Mouse (Mus musculus): ENCODE data around the gene Tmem144. TPM values are rescaled to one million over a fixed set of nuclear protein-coding genes. Genes with fewer than 3 reads are reported as not detected.

Gene Tmem144
- polyA plus RNA-seq, 1 experiment from 2014 or later, result 4.0 TPM

- 84% methylated on average over 3 of the region's 3 CpGs for WGBS
- no peak overlapping the region for H3K9ac ChIP-seq
- H3K36me3 ChIP-seq (ENCODE audit: poor library complexity, severe bottlenecking), result no peaks in the 10 kb centered on the region
- no peaks in the 10 kb centered on the region for H3K4me1 ChIP-seq
- H3K27ac ChIP-seq, result no peak overlapping the region
- no peak overlapping the region for H3K4me2 ChIP-seq
- no peaks in the 10 kb centered on the region for H3K9me3 ChIP-seq (replicated peaks)
- no peak overlapping the region for H3K4me3 ChIP-seq
- no peaks in the 10 kb centered on the region for H3K27me3 ChIP-seq
- no peak for ATAC-seq
These were observed 465 bp downstream of the Tmem144 start for GRCm38 (mm10) chr3:79852108-79852507.

GRCm38 (mm10) chr3:79850656-79851055, 1.9 kb downstream of the Tmem144 start:
- Histone ChIP-seq H3K9ac (no peak overlapping the region), H3K4me3 (no peak overlapping the region), H3K27me3 (no peaks in the 10 kb centered on the region), H3K9me3 (replicated peaks) (no peaks in the 10 kb centered on the region), H3K36me3 (ENCODE audit: poor library complexity, severe bottlenecking) (no peaks in the 10 kb centered on the region), H3K4me1 (no peaks in the 10 kb centered on the region), H3K4me2 (no peak overlapping the region), H3K27ac (no peak overlapping the region)
- no peak for ATAC-seq
- WGBS, result 43% methylated on average over 6 of the region's 6 CpGs

GRCm38 (mm10) chr3:79849621-79850020, 3.0 kb downstream of the Tmem144 start:
- H3K27me3 ChIP-seq, result no peaks in the 10 kb centered on the region
- no peak overlapping the region for H3K9ac ChIP-seq
- H3K4me1 ChIP-seq, result no peaks in the 10 kb centered on the region
- H3K9me3 ChIP-seq (replicated peaks), result no peaks in the 10 kb centered on the region
- H3K4me3 ChIP-seq, result no peak overlapping the region
- no peak overlapping the region for H3K27ac ChIP-seq
- ATAC-seq, result no peak
- no peak overlapping the region for H3K4me2 ChIP-seq
- H3K36me3 ChIP-seq (ENCODE audit: poor library complexity, severe bottlenecking), result no peaks in the 10 kb centered on the region
- WGBS, result 88% methylated on average over 2 of the region's 2 CpGs

- no peaks in the 10 kb centered on the region for H3K9me3 ChIP-seq (replicated peaks)
- H3K9ac ChIP-seq, result no peak overlapping the region
- H3K27ac ChIP-seq, result no peak overlapping the region
- no peaks in the 10 kb centered on the region for H3K36me3 ChIP-seq (ENCODE audit: poor library complexity, severe bottlenecking)
- 32% methylated on average over 4 of the region's 4 CpGs for WGBS
- ATAC-seq, result no peak
- no peak overlapping the region for H3K4me3 ChIP-seq
- H3K4me1 ChIP-seq, result no peaks in the 10 kb centered on the region
- H3K4me2 ChIP-seq, result no peak overlapping the region
- no peaks in the 10 kb centered on the region for H3K27me3 ChIP-seq
These were observed 3.7 kb downstream of the Tmem144 start for GRCm38 (mm10) chr3:79848841-79849240.

GRCm38 (mm10) chr3:79846633-79847032, 5.9 kb downstream of the Tmem144 start:
- no peak overlapping the region for H3K4me3 ChIP-seq
- ATAC-seq, result no peak
- H3K27me3 ChIP-seq, result no peaks in the 10 kb centered on the region
- no peak overlapping the region for H3K27ac ChIP-seq
- 85% methylated on average over 5 of the region's 5 CpGs for WGBS
- no peak overlapping the region for H3K9ac ChIP-seq
- H3K36me3 ChIP-seq (ENCODE audit: poor library complexity, severe bottlenecking), result no peaks in the 10 kb centered on the region
- no peaks in the 10 kb centered on the region for H3K9me3 ChIP-seq (replicated peaks)
- H3K4me2 ChIP-seq, result no peak overlapping the region
- no peaks in the 10 kb centered on the region for H3K4me1 ChIP-seq

DNA sequence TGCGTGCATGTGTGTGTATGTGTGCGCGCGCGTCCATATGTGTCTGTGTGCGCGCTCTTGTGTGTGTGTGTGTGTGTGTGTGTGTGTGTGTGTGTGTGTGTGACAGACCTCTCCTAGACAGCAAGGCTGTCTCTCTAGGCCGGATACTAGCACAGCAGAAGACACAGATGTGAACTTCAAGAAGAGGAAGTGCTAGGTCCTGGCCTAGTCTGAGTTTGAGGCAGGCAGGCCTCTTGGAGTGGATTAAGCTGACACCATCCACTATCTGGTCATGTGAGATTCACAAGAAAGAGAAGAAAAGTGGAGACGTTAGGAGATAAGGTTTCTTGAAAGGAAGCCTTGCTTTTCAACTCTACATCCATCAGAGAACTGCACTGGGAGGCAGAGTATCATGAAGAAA, 8.6 kb downstream of the Tmem144 start:
- H3K4me1 ChIP-seq, result 0 out of 2 replicates have a peak, but pooled peaks cover 2% of the 10 kb centered on the region
- ATAC-seq, result no peak

DNA sequence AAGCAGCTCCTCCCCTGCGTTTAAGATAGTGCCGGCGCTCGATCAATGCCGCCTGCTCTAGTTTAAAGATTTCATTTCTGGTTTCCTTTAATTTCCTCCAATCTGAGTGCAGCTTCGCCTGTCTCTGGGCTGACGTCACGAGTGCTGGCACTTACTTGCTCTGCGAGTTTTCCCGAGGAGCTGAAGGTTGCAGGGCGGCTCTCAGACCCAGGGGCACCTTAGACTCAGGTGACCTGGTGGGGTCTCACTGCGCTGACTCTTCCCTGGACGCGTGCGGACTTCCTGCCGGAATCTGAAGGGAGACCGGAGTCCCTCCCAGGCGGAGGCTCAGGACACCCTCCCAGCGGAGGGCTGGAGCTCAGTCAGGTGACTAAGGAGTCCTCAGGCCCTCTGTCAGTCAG, 10.0 kb downstream of the Tmem144 start:
- 1% methylated on average over 19 of the region's 19 CpGs for WGBS
- Histone ChIP-seq H3K4me2 (peak overlapping the region; percentile 67), H3K4me1 (0 out of 2 replicates have a peak, but pooled peaks cover 2% of the 10 kb centered on the region), H3K9me3 (replicated peaks) (no peaks in the 10 kb centered on the region), H3K27ac (no peak overlapping the region), H3K4me3 (peak overlapping the region; percentile 48), H3K27me3 (no peaks in the 10 kb centered on the region), H3K36me3 (ENCODE audit: poor library complexity, severe bottlenecking) (no peaks in the 10 kb centered on the region), H3K9ac (peak overlapping the region; percentile 60)
- peak; percentile 89 for ATAC-seq

More for the DNA sequence above, 8.6 kb downstream of the Tmem144 start:
- no peaks in the 10 kb centered on the region for H3K27me3 ChIP-seq
- H3K9me3 ChIP-seq (replicated peaks), result no peaks in the 10 kb centered on the region
- H3K9ac ChIP-seq, result no peak overlapping the region
- H3K4me3 ChIP-seq, result no peak overlapping the region
- H3K4me2 ChIP-seq, result no peak overlapping the region
- 93% methylated on average over 9 of the region's 9 CpGs for WGBS
- H3K36me3 ChIP-seq (ENCODE audit: poor library complexity, severe bottlenecking), result no peaks in the 10 kb centered on the region
- no peak overlapping the region for H3K27ac ChIP-seq

- Histone ChIP-seq H3K4me1 (0 out of 2 replicates have a peak, but pooled peaks cover 2% of the 10 kb centered on the region), H3K36me3 (ENCODE audit: poor library complexity, severe bottlenecking) (no peaks in the 10 kb centered on the region), H3K9ac (peak overlapping the region; percentile 60), H3K9me3 (replicated peaks) (no peaks in the 10 kb centered on the region), H3K4me3 (peak overlapping the region; percentile 48), H3K4me2 (peak overlapping the region; percentile 67), H3K27ac (no peak overlapping the region), H3K27me3 (no peaks in the 10 kb centered on the region)
- ATAC-seq, result peak; percentile 56; the same call in 1 of the 2 replicates
- WGBS, result 7% methylated on average over 12 of the region's 12 CpGs
These were observed 10.4 kb downstream of the Tmem144 start for GRCm38 (mm10) chr3:79842165-79842564.

GRCm38 (mm10) chr3:79841475-79841874, 11.1 kb downstream of the Tmem144 start:
- Histone ChIP-seq H3K36me3 (ENCODE audit: poor library complexity, severe bottlenecking) (no peaks in the 10 kb centered on the region), H3K4me2 (peak overlapping the region; percentile 67), H3K27me3 (no peaks in the 10 kb centered on the region), H3K4me1 (0 out of 2 replicates have a peak, but pooled peaks cover 2% of the 10 kb centered on the region), H3K9me3 (replicated peaks) (no peaks in the 10 kb centered on the region), H3K27ac (no peak overlapping the region), H3K4me3 (peak overlapping the region; percentile 48), H3K9ac (no peak overlapping the region)
- peak; percentile 67 for ATAC-seq
- 20% methylated on average over 6 of the region's 6 CpGs for whole genome bisulfite sequencing

DNA sequence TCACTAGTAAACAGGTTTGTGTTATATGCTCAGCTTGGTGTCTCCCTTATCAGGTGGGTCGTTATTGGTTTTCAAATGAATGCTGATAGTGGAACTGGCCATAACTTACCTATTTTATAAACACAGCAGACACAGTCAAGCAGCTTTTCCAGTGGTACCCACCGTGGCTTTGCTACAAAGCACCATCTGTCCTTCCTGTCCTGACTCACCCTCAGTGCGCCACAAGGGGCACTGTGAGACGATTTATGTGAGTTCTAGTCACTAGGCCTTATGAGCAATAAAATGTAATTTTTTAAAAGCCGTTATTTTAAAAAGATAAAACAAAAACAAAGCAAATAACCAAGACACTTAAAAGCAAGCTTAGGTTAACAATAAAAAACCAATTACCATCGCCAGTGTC, 13.8 kb downstream of the Tmem144 start:
- Histone ChIP-seq H3K9me3 (replicated peaks) (no peaks in the 10 kb centered on the region), H3K36me3 (ENCODE audit: poor library complexity, severe bottlenecking) (no peaks in the 10 kb centered on the region), H3K9ac (no peak overlapping the region), H3K4me1 (0 out of 2 replicates have a peak, but pooled peaks cover 2% of the 10 kb centered on the region), H3K27ac (no peak overlapping the region), H3K27me3 (no peaks in the 10 kb centered on the region), H3K4me2 (no peak overlapping the region), H3K4me3 (no peak overlapping the region)
- WGBS, result 59% methylated on average over 6 of the region's 6 CpGs
- ATAC-seq, result no peak; the same call in 1 of the 2 replicates

DNA sequence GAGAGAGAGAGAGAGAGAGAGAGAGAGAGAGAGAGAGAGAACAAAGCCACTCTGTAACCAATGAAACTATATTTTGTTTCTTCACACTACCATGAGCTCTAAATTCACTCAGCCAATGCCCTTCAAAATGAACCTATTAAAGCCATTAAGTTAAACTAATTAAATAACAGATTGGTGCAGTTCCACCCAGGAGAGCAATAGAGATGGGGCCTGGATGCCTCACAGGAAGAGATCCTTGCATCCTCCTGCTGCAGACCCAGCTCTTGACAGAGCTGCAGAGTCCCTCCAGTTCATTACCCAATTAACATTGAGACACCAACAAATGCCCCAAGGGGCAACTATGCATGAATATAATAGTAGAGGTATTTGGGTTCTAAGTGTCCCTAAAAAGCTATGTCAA, 23.3 kb downstream of the Tmem144 start:
- no peaks in the 10 kb centered on the region for H3K9me3 ChIP-seq (replicated peaks)

GRCm38 (mm10) chr3:79825067-79825780, 27.3 kb downstream of the Tmem144 start:
- Histone ChIP-seq H3K4me2 (no peak overlapping the region), H3K9ac (no peak overlapping the region), H3K27ac (no peak overlapping the region), H3K27me3 (no peaks in the 10 kb centered on the region), H3K4me1 (no peaks in the 10 kb centered on the region), H3K4me3 (no peak overlapping the region), H3K9me3 (replicated peaks) (no peaks in the 10 kb centered on the region), H3K36me3 (ENCODE audit: poor library complexity, severe bottlenecking) (0 out of 2 replicates have a peak, but pooled peaks cover 5% of the 10 kb centered on the region)
- no peak for ATAC-seq
- 88% methylated on average over 14 of the region's 14 CpGs for WGBS

More for the DNA sequence above, 23.3 kb downstream of the Tmem144 start:
- Histone ChIP-seq H3K27me3 (no peaks in the 10 kb centered on the region), H3K4me3 (no peak overlapping the region), H3K4me1 (no peaks in the 10 kb centered on the region), H3K4me2 (no peak overlapping the region), H3K9ac (no peak overlapping the region), H3K36me3 (ENCODE audit: poor library complexity, severe bottlenecking) (0 out of 2 replicates have a peak, but pooled peaks cover 5% of the 10 kb centered on the region), H3K27ac (no peak overlapping the region)
- ATAC-seq, result no peak

DNA sequence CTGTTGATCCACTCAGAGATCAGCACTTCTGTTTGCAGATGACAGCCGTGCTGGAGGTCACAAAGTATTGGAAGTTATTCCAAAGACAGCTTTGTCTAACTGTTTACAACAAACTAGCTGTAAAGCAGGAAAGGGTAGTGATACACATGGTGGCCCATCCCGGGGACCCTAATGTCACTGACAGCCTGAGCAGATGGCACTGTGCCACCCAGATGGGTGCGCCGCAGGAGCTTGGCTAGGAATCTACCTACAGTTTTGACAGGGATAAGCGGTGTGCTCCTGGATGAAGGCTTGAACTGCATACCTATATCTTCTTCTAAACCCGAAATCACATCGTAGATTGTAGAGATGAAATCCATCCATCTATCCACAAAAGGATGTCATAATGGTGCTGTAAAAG, 29.4 kb downstream of the Tmem144 start:
- no peaks in the 10 kb centered on the region for H3K9me3 ChIP-seq (replicated peaks)
- 91% methylated on average over 7 of the region's 7 CpGs for WGBS
- H3K27me3 ChIP-seq, result no peaks in the 10 kb centered on the region
- no peak overlapping the region for H3K4me2 ChIP-seq
- no peak overlapping the region for H3K27ac ChIP-seq
- no peaks in the 10 kb centered on the region for H3K4me1 ChIP-seq
- no peak for ATAC-seq
- 0 out of 2 replicates have a peak, but pooled peaks cover 5% of the 10 kb centered on the region for H3K36me3 ChIP-seq (ENCODE audit: poor library complexity, severe bottlenecking)
- H3K4me3 ChIP-seq, result no peak overlapping the region
- no peak overlapping the region for H3K9ac ChIP-seq
